Mouse (Mus musculus): Measurements from ENCODE around the gene Sirpa.

DNA sequence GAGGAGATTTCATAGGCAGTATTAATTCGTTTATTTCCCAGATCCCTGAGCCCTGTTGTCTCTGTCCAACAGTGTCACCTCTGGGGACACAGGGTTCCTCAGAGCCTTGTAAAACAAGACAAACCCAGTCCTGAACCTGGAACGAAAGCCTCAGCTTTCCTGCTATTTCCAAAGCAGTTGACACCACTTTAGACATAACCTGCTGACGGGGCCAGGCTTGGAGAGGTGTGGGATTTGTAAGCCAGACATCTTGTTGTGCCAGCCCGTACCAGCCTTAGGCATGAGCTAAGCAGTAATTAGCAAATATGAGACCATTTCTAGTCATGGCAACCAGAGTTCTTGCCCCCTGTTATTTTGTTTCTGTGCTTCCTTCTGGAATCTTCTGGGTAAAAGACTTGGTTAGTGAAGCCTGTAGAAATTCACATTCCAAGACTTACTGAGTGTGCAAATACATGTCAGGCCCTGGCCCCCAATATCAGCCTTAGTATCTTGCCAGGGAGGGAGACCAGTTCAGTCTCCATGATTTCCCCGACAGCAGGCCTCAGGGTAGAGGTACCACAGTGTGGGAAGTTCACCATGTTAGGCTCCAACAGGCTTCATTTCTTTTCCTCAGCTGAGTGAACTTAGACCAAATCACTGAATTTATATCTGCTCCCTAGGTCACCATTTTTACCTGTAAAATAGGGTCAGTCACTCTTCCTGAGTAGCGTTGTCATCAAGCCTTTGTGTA is 36.0 kb downstream of the Sirpa start:
- TF ChIP-seq CTCF (IDR thresholded peaks at IDR 0.05 in 2 of 3, conservative IDR thresholded peaks at IDR 0.05 in 1 of 3; ENCODE audit: control insufficient read depth in 1 of 3, insufficient read depth in 1 of 3, low read depth in 2 of 3, low read length in 3 of 3, poor library complexity in 1 of 3, severe bottlenecking in 1 of 3) (no peak), POLR2A (IDR thresholded peaks at IDR 0.05; ENCODE audit: control insufficient read depth in 1 of 2, insufficient read depth in 1 of 2, low read depth in 1 of 2, low read length in 2 of 2, poor library complexity in 1 of 2) (no peak), POLR2AphosphoS5 (IDR thresholded peaks at IDR 0.05; ENCODE audit: borderline replicate concordance, low read depth, low read length) (no peak), KAT2A (conservative IDR thresholded peaks at IDR 0.05; ENCODE audit: low read depth, low read length) (no peak), TBP (IDR thresholded peaks at IDR 0.05; ENCODE audit: low read depth, low read length) (no peak)
